Comparison of ENCODE assay signal across 16 mouse cellular contexts in genomic region chr6:86053099-86053498, GRCm38 (mm10). TPM values are rescaled to one million over a fixed set of nuclear protein-coding genes. Genes with fewer than 3 reads are reported as not detected.
A peak's percentile ranks its signal among the peaks of the same experiment; 100 is the strongest.
DNase-seq lines count a peak whose midpoint lies in the region; ATAC-seq and TF ChIP-seq lines count a peak whose summit lies in the region.
"Had no signal": no experiment of that assay in that cellular context is flagged by ENCODE, and none has a peak within 500 bp of the region (broad histone marks: within the 10 kb centered on the region; RNA-seq: fewer than 3 reads in every experiment).

No protein-coding gene starts in this region.

- no peaks in the 10 kb centered on the region for H3K79me3 ChIP-seq in C2C12 (ENCODE audit: low read depth)

- no peaks in the 10 kb centered on the region for H3K27me3 ChIP-seq in C2C12 (ENCODE audit: control insufficient read depth, insufficient read depth, insufficient read length)
- H3K27me3 ChIP-seq in embryonic facial prominence, embryonic 10.5 days (replicated peaks; ENCODE audit: low read depth, poor library complexity, severe bottlenecking) = no peaks in the 10 kb centered on the region
- H3K27me3 ChIP-seq in hindbrain, embryonic 11.5 days (ENCODE audit: control insufficient read depth, insufficient read depth, low read length) = no peaks in the 10 kb centered on the region
- H3K27me3 ChIP-seq in midbrain, embryonic 14.5 days (ENCODE audit: control insufficient read depth, insufficient read depth, low read length) = no peaks in the 10 kb centered on the region
- H3K27me3 ChIP-seq: embryonic facial prominence, embryonic 15.5 days had no signal

- ATAC-seq in hindbrain, embryonic 11.5 days (ENCODE audit: low FRiP score) = peak; percentile 61; the same call in 1 of the 2 replicates
- ATAC-seq in midbrain, embryonic 14.5 days (ENCODE audit: low FRiP score, low TSS enrichment) = peak; percentile 28; the same call in 1 of the 2 replicates
- ATAC-seq in CD4-positive, CD25-positive, alpha-beta regulatory T cell, adult 4 months = no peak
- ATAC-seq: Patski had no signal

- no peak overlapping the region for H3K9ac ChIP-seq in hindbrain, embryonic 11.5 days (ENCODE audit: low read depth, low read length)
- H3K9ac ChIP-seq in midbrain, embryonic 14.5 days (replicated peaks; ENCODE audit: low read length) = peak overlapping the region; percentile 3; the same call in 1 of the 2 replicates
- H3K9ac ChIP-seq: embryonic facial prominence, embryonic 15.5 days; liver, embryonic 15.5 days had no signal

- H3K27ac ChIP-seq in embryonic facial prominence, embryonic 10.5 days (replicated peaks) = peak overlapping the region; percentile 73
- peak overlapping the region; percentile 92 for H3K27ac ChIP-seq in hindbrain, embryonic 11.5 days (ENCODE audit: low read depth, low read length)
- H3K27ac ChIP-seq in midbrain, embryonic 14.5 days (replicated peaks; ENCODE audit: low read depth, low read length) = peak overlapping the region; percentile 98
- H3K27ac ChIP-seq: embryonic facial prominence, embryonic 15.5 days; liver, embryonic 15.5 days; macrophage had no signal

- H3K36me3 ChIP-seq in C2C12 (ENCODE audit: control insufficient read depth, insufficient read depth) = no peaks in the 10 kb centered on the region
- H3K36me3 ChIP-seq in embryonic facial prominence, embryonic 10.5 days (replicated peaks) = no peaks in the 10 kb centered on the region
- no peaks in the 10 kb centered on the region for H3K36me3 ChIP-seq in hindbrain, embryonic 11.5 days (ENCODE audit: control insufficient read depth, insufficient read depth, low read length)
- H3K36me3 ChIP-seq in midbrain, embryonic 14.5 days (ENCODE audit: control insufficient read depth, insufficient read depth, low read length) = no peaks in the 10 kb centered on the region
- H3K36me3 ChIP-seq: embryonic facial prominence, embryonic 15.5 days; limb, embryonic 10.5 days; liver, embryonic 15.5 days had no signal

- no peaks in the 10 kb centered on the region for H3K9me3 ChIP-seq in embryonic facial prominence, embryonic 10.5 days
- no peaks in the 10 kb centered on the region for H3K9me3 ChIP-seq in hindbrain, embryonic 11.5 days (ENCODE audit: control insufficient read depth, low read length)
- H3K9me3 ChIP-seq in midbrain, embryonic 14.5 days (ENCODE audit: control insufficient read depth, low read length) = no peaks in the 10 kb centered on the region
- H3K9me3 ChIP-seq: embryonic facial prominence, embryonic 15.5 days; limb, embryonic 10.5 days; liver, embryonic 15.5 days had no signal

- WGBS in embryonic facial prominence, embryonic 10.5 days = 43% methylated on average over 4 of the region's 4 CpGs
- WGBS in hindbrain, embryonic 11.5 days = 23% methylated on average over 4 of the region's 4 CpGs
- 6% methylated on average over 4 of the region's 4 CpGs for WGBS in midbrain, embryonic 14.5 days

- H3K79me2 ChIP-seq in C2C12 (ENCODE audit: control insufficient read depth, insufficient read depth) = no peaks in the 10 kb centered on the region

- no peak overlapping the region for H3K4me3 ChIP-seq in C2C12 (ENCODE audit: insufficient read depth, poor library complexity, severe bottlenecking)
- H3K4me3 ChIP-seq in embryonic facial prominence, embryonic 10.5 days = no peak overlapping the region
- H3K4me3 ChIP-seq in hindbrain, embryonic 11.5 days (ENCODE audit: low read depth, low read length) = no peak overlapping the region
- no peak overlapping the region for H3K4me3 ChIP-seq in midbrain, embryonic 14.5 days (replicated peaks; ENCODE audit: low read depth, low read length)
- H3K4me3 ChIP-seq: embryonic facial prominence, embryonic 15.5 days; limb, embryonic 10.5 days; liver, embryonic 15.5 days had no signal

- no peak for TF ChIP-seq CTCF in C2C12 (IDR thresholded peaks at IDR 0.05; ENCODE audit: control insufficient read depth, insufficient read depth, insufficient read length)

- H3K4me1 ChIP-seq in embryonic facial prominence, embryonic 10.5 days = peaks cover 42% of the 10 kb centered on the region
- peaks cover 26% of the 10 kb centered on the region for H3K4me1 ChIP-seq in hindbrain, embryonic 11.5 days (replicated peaks; ENCODE audit: control insufficient read depth, insufficient read depth, low read length)
- H3K4me1 ChIP-seq in midbrain, embryonic 14.5 days (ENCODE audit: control insufficient read depth, insufficient read depth, low read length) = peaks cover 69% of the 10 kb centered on the region
- H3K4me1 ChIP-seq: embryonic facial prominence, embryonic 15.5 days had no signal

- H3ac ChIP-seq in C2C12 (ENCODE audit: control insufficient read depth, insufficient read length, low read depth) = no peak overlapping the region

- DNase-seq in embryonic facial prominence, embryonic 10.5 days (ENCODE audit: low spot score) = no peak
- DNase-seq in hindbrain, embryonic 11.5 days (ENCODE audit: low spot score) = peak; percentile 54
- DNase-seq in midbrain, embryonic 14.5 days = peak; percentile 77
- DNase-seq in thymus, postnatal 36 days = no peak
- DNase-seq in testis, postnatal 10 days (ENCODE audit: low spot score) = no peak
- no peak for DNase-seq in adipocyte (ENCODE audit: low spot score)
- DNase-seq: cerebellum, adult 9-10 months; kidney, adult 2 months had no signal

- no peak overlapping the region for H3K4me2 ChIP-seq in hindbrain, embryonic 11.5 days (replicated peaks; ENCODE audit: low read depth, low read length)
- peak overlapping the region; percentile 48 for H3K4me2 ChIP-seq in midbrain, embryonic 14.5 days (ENCODE audit: low read length)
- H3K4me2 ChIP-seq: embryonic facial prominence, embryonic 15.5 days; liver, embryonic 15.5 days had no signal

TF ChIP-seq in C2C12, 6 proteins besides CTCF, POLR2A, EP300 and RAD21:
- TF ChIP-seq MYOG (IDR thresholded peaks at IDR 0.05; ENCODE audit: control insufficient read depth, extremely low read depth, insufficient read length) = no peak
- TF ChIP-seq FOSL1 (IDR thresholded peaks at IDR 0.05; ENCODE audit: insufficient read depth, low read length, poor library complexity, severe bottlenecking) = no peak
- peak; percentile 54 for TF ChIP-seq MYOD1 (IDR thresholded peaks at IDR 0.05; ENCODE audit: control insufficient read depth, insufficient read length, low read depth)
- no peak for TF ChIP-seq CEBPB (IDR thresholded peaks at IDR 0.05; ENCODE audit: low read depth)
- TF ChIP-seq USF1 (IDR thresholded peaks at IDR 0.05; ENCODE audit: low read depth) = no peak
- no peak for TF ChIP-seq MAX (IDR thresholded peaks at IDR 0.05)

RNA-seq across cellular contexts. Expression of gene Add2, which starts 24.6 kb away (rescaled TPM):
- polyA plus RNA-seq in C2C12 (2012; fragmentation: generic; extraction: Trizol) = 6.7 TPM
- polyA plus RNA-seq in embryonic facial prominence, embryonic 10.5 days (2016; fragmentation: Nextera tagmentation; extraction: Ambion mirVana) = 23.4 and 26.6 TPM in 2 replicates
- 67.2 and 68.4 TPM in 2 replicates for polyA plus RNA-seq in hindbrain, embryonic 11.5 days (2014; fragmentation: Nextera tagmentation; extraction: Ambion mirVana)
- 117 and 136 TPM in 2 replicates for polyA plus RNA-seq in midbrain, embryonic 14.5 days (2014; fragmentation: Nextera tagmentation; extraction: Ambion mirVana)
- polyA plus RNA-seq in CD4-positive, CD25-positive, alpha-beta regulatory T cell, adult 4 months (2017; shearing (Covaris generic)) = not detected
- polyA plus RNA-seq: macrophage had no signal

RNA-seq across cellular contexts. Expression of gene Figla, which starts 37.1 kb away (rescaled TPM):
- 0.05 TPM for polyA plus RNA-seq in C2C12 (2012; fragmentation: generic; extraction: Trizol)
- not detected in 2 replicates for polyA plus RNA-seq in embryonic facial prominence, embryonic 10.5 days (2016; fragmentation: Nextera tagmentation; extraction: Ambion mirVana)
- polyA plus RNA-seq in hindbrain, embryonic 11.5 days (2014; fragmentation: Nextera tagmentation; extraction: Ambion mirVana) = not detected in 2 replicates
- not detected in 2 replicates for polyA plus RNA-seq in midbrain, embryonic 14.5 days (2014; fragmentation: Nextera tagmentation; extraction: Ambion mirVana)
- polyA plus RNA-seq in CD4-positive, CD25-positive, alpha-beta regulatory T cell, adult 4 months (2017; shearing (Covaris generic)) = not detected
- polyA plus RNA-seq: embryonic facial prominence, embryonic 15.5 days; kidney, adult 2 months; large intestine, adult 2 months; limb, embryonic 10.5 days; liver, embryonic 15.5 days; macrophage; Patski had no signal

Comparison
In these comparisons a context has a peak if more than half of its experiments do, and no peak if none do; other contexts are left out.
1. DNase-seq: peak in hindbrain, embryonic 11.5 days (single experiment) and midbrain, embryonic 14.5 days (single experiment); none in embryonic facial prominence, embryonic 10.5 days (single experiment), thymus, postnatal 36 days (0 of 2), testis, postnatal 10 days (single experiment) and adipocyte (single experiment).
2. Peak in every context shown above with its lines, with median percentiles within 50 percentile points of each other: H3K27ac ChIP-seq.